Mouse (Mus musculus): ENCODE results near the gene Tnr.
A peak's percentile ranks its signal among the peaks of the same experiment; 100 is the strongest.

The Tnr gene

DNA sequence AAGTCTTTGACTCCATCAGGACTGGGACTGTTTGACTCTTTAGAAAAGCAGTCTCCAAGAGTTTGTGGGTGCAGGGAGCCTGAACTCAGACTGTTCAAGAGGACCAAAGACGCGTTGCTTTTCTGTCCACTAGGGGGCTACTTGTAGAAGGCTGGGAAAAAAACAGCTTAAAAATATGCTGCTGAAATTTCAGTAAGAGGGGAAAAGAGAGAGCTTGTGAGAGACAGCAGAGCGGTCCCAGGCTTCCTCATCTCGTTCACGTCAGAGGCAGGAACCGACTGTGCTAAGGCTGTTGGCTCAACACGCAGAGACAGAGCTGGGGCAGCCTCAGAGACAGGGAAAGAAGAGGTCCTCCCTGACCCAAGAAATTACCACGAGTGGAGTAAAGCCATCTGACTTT is at the start of gene Tnr:
TSS of gene Tnr (plus strand) at position 192 of the 400 bp plus-strand sequence.
- peak; percentile 66 for DNase-seq (ENCODE audit: low spot score)

GRCm38 (mm10) chr1:159489853-159490435 is 33.6 kb upstream of the Tnr start:
- DNase-seq (ENCODE audit: low spot score) = no peak

- DNase-seq (ENCODE audit: low spot score) = no peak
Observed at GRCm38 (mm10) chr1:159492536-159492935, 31.0 kb upstream of the Tnr start.

- no peak for DNase-seq (ENCODE audit: low spot score)
Observed at GRCm38 (mm10) chr1:159493720-159494499, 29.7 kb upstream of the Tnr start.

- peak; percentile 26 for DNase-seq (ENCODE audit: low spot score)
Observed at GRCm38 (mm10) chr1:159498236-159498635, 25.3 kb upstream of the Tnr start.

GRCm38 (mm10) chr1:159499806-159500460 is 23.6 kb upstream of the Tnr start:
- no peak for DNase-seq (ENCODE audit: low spot score)

- DNase-seq (ENCODE audit: low spot score) = peak; percentile 32
Observed at GRCm38 (mm10) chr1:159501911-159502310, 21.7 kb upstream of the Tnr start.

GRCm38 (mm10) chr1:159510667-159511066 is 12.9 kb upstream of the Tnr start:
- no peak for DNase-seq (ENCODE audit: low spot score)

- DNase-seq (ENCODE audit: low spot score) = peak; percentile 88
Observed at GRCm38 (mm10) chr1:159517647-159518046, 5.9 kb upstream of the Tnr start.

- DNase-seq (ENCODE audit: low spot score) = peak; percentile 25
Observed at GRCm38 (mm10) chr1:159519206-159519605, 4.4 kb upstream of the Tnr start.

GRCm38 (mm10) chr1:159523069-159523468 is 500 bp upstream of the Tnr start:
- DNase-seq (ENCODE audit: low spot score) = no peak

- peak; percentile 83 for DNase-seq (ENCODE audit: low spot score)
Observed at GRCm38 (mm10) chr1:159524051-159524549, 531 bp downstream of the Tnr start.

DNA sequence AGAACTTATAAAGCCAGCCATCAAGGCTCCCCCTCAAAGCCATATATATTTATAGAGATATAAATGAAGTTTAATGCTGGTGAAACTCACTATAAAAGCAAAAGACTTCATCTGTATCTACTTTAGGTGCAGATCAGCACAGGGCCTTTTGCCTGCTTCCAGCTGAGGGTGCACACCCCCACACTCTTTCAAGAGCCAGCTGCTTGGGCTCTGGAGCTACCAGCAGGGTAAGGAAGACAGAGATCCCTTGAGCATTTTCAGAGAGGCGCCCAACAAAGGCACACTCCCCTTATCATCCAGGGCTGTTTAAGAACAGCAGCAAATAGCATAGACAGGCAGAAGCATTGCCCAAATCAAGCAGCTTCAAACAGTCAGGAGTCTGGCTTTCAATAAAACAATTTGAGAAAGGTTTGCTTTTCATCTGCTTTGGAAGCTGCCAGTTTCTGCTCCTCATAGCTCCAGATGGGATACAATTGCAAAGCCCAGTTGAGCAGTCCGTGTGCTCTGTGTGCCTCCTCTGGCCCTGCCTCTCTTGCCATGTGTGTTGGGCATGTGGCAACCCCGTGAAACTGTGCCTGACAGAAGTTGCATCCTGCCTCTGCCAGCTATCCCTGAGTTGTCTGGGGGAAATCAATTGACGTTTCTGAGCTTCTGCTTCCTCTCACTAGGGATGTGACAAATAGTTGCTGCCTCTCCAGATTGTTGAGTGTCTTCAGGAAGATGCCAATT is 9.4 kb downstream of the Tnr start:
- DNase-seq (ENCODE audit: low spot score) = no peak

DNA sequence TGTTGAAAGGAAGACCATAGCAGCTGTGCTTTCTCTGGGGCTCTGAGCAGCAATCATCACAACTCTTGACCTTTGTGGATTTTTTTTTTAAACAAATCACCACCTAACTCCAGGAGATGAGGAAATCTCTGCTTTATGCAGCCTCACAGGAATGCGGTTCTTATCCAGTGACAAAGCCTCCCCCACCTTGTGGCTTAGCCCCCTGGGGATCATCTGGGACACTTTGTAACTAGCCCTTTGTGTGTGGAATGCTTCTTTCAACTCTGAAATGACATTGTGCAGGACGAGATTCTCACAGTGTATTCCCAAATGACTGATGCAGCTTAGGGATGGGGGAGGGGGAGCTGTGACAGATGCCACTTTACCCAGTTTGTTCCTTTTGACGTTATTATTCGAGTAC is 12.0 kb downstream of the Tnr start:
- DNase-seq (ENCODE audit: low spot score) = no peak

DNA sequence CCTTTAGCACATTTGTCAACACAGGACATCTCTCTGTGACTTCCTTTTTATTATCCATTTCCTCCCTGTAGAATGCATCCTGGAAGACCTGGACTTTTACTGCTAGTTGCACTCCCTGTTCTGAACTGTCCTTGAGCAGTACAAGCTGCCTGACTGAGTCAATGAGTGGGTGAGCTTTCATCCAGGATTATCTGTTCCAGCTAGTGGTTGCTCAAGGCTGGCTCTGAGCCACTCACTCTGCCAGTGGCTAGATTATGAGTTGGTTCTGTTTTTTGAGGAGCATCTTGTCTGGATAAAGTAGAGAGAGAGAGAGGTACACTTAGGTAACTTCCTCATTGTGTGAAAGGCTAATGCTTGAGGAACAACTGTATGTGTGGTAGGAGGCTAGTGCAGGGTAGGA is 14.0 kb downstream of the Tnr start:
- no peak for DNase-seq (ENCODE audit: low spot score)

- DNase-seq (ENCODE audit: low spot score) = no peak
Observed at GRCm38 (mm10) chr1:159538076-159538475, 14.5 kb downstream of the Tnr start.

DNA sequence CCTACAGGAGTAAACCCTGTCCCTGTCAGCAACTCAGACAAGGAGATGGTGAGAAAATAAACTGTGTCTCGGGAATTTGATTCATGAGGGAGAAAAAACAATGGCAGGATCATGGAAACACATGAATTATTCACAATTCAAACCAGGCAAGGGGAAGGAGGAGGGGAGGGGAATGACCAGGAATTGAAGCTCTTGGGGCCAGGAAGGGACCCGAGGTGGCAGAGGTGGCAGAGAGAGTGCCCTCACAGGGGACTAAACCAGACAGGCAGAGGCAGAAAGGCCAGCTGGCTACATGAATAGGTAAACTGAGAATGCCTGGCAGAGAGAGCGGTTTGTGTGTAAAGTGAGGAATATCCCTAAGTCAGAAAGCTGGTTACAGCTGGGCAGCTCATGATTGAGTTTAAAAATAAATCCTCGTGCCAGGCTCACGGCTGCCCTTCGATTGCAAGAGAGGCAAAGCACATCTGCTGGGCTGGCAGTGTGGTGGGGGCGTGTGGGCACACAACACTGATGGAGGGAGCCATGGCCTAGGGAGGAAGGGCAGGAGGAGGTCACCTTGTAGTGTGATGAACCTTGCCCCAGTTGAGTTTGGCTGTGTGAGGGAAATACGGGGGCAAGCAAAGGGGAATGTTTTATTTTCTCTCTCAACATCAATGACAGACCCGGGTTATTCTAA is 22.0 kb downstream of the Tnr start:
- DNase-seq (ENCODE audit: low spot score) = no peak

- DNase-seq (ENCODE audit: low spot score) = no peak
Observed at GRCm38 (mm10) chr1:159551036-159551435, 27.5 kb downstream of the Tnr start.

DNA sequence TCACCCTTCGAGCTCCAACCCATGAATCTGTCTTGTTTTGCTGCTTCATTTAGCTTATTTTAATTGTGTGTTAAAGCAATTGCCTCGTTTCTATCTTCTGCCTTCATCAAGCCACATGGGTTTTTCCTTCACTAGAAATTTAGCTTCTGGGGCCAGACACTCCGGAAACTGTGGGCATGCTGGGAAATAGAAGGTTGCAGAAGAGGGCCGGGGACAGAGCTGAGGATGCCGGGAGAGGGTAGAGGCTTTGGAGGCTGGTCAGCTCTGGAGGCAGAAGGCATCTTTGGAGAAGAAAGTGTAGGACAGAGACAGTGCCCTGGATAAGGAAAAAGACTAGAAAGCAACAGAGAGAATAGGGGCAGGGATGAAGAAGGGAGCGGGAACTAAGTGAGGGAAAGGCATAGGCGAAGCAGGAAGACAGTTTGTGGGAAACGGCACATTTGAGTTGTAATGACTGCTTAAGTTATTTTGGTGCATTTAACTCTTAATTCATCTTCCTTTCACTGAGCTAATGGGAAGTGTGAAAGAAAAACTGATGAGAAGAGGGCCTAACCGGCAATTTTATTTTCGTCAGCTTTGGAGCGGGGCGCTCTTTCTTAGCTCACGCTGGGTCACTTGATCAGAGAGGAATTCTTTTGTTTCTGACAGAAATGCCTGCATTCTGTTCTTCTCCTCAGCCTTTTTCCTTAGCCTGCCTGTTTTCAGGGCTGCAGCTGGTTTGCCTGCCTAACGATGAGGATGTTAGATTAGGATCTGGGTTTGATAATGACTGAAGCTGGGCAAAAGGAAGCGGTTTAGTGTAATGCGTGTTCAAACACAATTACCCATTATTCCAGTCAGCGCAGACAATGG is 28.2 kb downstream of the Tnr start:
- no peak for DNase-seq (ENCODE audit: low spot score)

DNA sequence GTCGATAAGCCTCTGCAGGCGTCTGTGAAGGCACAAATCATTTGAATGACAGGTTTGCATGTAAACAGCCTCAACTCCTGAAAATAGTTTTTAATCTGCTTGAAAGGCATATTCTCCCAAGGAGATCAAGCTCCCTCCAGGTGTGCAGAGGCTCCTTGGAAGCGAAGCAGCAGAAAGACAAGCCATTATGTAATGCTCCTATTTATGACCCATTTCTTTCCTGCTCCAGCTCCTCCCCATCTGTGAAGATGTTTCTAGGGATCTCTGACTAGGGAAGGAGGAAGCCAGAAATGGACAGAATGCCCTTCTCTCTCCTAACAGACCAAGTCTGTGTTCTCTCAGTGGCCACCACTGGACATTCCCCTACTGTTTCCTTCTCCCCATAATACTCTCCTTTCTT is 38.0 kb downstream of the Tnr start:
- no peak for DNase-seq (ENCODE audit: low spot score)

DNA sequence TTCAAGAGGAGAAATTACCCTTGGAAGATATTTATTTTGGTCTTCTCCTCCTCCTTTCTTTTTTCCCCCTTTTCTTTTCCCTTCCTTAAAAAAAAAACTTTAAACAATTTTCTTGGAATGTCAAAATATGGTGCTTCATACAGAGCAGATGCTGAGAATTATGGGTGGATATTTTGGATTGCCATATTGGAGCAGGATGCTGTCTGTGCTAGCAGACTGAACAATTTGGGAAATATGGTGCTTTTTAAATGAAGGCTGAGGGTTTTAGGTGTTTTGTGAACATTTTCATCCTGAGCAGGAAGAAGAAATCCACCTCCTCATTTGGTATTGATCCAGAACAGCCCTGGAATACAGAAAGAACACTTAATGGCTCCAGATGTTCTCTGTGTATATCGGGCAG is 41.6 kb downstream of the Tnr start:
- no peak for DNase-seq (ENCODE audit: low spot score)

Measured in adipocyte (in vitro differentiated cells).